Mouse (Mus musculus) cerebellum, adult 18-20 months (tissue): ENCODE data around the gene Plcg2.

Source experiments
- DNase-seq, 2 experiments: peaks; one replicate each; pipeline ENCODE4 v3.0.0; 2021

Gene Plcg2

DNA sequence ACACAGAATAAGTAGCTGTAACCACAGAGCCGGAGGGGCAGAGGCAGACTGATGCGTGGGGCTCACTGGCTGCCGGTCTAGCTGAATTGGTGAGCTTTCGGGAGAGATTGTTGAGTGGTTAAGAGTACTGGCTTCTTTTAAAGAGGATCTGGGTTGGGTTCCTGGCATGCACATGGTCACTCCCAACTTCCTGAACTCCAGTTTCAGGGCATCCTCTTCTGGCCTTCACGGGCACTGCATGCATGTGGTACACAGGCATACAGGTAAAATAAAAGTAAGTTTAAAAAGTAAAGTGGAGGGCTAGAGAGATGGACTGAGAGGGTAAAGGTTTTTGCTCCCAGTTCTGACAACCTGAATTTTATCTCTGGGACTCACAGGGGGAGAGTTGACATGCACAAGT, 52.4 kb downstream of the Plcg2 start:
- DNase-seq = no peak

DNA sequence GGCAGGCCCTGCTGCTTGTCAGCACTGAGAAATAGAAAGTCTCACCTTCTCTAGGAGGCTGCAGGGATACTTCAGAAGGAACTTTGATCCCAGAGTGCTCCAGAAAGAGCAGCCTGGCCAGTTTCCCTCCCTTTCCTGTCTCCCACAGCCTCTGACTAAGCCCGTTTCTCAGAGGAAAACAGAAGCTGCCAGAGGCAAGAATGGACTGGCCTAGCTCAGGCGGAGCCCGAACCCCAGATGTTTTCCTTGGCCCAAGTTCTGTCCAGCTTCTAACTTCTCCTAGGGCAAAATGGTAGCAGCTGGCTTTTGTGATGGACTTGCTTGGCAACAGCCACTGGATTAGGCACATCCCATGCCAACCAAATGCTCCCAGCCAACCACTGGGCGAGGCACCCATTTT, 62.9 kb downstream of the Plcg2 start:
- no peak for DNase-seq

DNA sequence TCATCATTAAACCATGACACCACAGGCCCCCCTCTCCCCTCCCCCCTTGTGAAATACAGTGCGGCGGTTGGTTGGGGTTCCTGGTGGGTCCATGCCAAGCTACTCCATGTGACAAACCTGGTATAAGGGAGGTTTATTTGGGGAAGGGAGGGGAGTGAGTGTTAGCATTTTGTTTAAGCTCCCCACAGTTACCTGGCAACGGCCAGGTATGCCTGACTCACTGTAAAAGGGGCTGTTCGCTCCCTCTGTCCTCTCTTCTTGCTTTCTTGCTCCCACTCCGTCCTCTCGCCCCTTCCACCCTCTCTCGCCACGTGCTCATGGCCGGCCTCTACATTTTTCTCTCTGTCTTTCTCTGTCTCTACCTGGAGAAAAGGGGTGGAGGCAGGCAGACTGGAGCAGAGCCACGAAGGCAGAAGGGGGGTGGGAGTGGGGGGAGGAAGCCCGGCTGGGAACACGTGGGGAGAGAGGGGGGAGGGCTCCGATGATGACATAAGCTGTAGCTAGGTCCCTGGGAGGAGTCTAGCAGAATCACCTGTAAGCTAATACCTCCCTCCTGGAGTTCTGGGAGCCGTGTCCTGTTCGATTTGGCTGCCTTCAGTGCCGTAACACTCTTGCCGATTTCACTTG, 63.8 kb downstream of the Plcg2 start:
- no peak for DNase-seq

DNA sequence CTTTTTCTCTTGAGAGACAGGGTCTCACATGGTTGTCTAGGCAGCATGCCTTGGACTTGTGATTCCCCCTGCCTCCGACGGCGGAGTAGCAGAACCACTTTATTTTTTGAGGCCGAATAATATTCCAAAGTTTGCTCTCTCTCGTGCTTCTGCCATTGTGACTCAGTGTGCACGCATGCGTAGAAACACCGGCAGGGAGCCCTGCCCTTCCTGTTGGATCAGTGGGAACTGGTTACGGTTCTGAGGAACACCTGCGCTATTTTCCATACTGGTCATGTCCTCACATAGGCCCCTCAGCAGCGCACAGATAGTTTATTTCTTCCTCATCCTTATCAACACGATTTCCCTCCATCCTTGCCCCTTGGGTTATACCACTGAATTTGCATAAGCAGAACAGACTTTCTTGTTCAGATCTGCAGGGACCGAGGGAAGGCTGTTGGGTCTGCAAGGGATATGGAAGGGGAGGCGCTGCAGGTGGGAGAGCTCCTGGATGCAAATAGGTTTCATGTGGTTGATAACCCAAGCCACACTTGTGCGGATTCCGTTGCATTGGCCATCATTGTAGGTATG, 64.4 kb downstream of the Plcg2 start:
- DNase-seq = no peak

DNA sequence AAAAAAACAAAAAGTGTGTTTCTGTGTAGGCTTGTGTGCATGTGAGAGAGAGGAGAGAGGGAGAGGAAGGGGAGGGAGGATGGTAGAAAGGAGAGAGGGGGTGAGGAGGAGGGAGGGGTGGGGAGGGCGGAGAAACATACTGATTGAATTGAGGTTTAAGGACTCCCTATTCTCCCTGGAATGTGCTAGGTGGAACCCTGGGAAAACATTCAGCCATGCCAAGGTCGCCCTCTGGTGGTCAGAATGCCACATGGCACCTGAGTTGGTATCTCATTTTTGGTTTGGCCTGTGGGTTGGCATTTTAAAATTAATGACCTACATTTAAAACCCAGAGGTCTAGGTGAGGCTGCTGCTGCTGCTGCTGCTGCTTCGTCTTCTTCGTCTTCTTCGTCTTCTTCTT, 71.3 kb downstream of the Plcg2 start:
- peak; percentile 60 to 73 for DNase-seq

DNA sequence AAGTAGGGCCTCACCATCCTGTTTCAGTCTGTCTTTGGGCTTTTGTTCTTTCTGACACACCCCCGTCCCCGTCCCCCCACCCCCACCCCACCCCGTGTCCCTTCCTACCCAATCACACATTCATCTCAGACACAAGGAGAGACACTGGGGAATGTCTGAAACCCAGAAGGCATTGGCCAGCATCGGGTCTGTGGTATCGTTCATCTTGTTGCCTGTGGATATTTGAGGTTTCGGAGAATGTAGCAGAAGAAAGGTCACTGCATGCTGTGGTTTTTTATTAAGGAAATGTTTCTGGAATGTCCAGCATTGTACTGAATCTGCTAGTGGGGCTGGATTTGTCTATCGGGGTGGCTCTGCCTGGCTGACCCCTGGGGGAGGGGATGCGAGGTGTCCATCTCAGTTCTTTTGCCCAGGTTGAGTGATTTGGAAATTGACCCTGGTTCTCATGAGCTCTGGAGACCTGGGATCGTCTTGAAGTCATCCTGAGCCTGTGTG, 78.2 kb downstream of the Plcg2 start:
- no peak for DNase-seq

DNA sequence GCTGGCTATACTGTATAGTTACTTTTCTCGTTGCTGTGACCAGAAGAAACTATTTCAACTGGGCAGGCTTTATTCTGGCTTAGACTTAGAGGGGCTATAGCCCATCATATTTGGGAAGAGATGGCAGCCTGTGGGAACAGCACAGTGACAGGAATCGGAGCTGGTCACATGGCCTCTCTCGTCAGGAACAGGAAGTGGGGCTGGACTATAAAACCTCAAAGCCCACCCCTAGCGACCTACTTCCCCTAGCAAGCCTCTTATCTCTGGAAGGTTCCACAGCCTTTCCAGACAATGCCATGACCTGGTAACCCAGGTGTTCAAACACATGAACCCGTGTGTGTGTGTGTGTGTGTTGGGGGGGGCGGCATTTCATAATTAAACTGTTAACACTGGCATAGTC, 79.0 kb downstream of the Plcg2 start:
- no peak for DNase-seq

DNA sequence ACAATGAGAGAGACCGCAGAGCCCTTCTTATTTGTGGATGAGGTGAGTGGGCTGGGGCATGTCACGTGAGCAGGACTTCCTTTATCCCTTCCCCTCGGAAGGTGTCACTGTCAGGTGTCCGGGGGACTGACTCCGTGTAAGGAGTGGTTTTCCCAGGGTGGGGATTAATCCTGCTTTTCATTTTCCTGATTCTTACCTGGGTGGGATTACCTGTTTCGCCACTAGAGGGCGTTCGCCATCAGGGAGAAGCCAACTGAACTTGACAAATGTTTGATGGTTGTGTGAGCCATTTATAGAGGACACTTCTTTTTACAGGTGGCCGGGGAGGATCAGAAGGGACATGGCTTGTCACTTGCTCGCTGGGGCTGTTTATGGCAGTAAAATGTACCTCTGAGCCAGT, 79.8 kb downstream of the Plcg2 start:
- DNase-seq = peak in 1 of 2 experiments; percentile 8

DNA sequence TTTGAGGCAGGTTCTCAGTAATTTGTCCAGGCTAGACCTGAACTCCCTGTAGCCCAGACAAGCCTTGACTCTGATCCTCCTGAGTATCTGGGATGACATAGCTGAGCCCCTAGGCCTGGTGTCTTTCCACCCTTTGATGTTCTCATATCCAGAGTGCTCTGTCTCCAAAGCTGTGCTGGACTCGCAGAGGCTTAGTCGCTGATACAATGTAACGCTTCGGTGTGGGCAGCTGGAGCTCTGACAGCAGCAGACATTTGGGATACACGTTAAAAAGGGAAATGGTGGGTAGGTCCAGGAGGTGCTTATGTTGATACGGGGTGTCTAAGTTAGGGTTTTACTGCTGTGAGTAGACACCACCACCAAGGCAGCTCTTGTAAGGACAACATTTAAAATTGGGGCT, 80.8 kb downstream of the Plcg2 start:
- no peak for DNase-seq

DNA sequence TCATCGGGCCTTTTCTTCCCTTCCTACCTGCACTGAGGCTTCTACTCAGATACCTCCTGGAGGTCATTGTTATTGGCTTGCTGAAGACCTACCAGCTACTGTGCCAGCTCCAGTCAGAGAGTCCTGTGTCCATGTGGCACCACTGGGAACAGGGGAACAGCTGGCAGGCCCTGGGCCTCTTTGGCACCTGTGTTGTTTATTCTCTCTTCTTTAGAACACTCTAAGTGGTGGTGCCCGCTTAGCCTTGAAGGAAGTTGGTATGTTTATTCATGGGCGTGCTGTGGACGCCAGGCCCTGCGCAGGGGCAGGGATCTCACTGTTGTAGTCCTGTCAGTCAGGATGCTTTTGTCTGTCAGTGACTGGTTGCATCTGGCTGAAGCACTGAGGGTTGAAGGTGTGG, 95.8 kb downstream of the Plcg2 start:
- no peak for DNase-seq

DNA sequence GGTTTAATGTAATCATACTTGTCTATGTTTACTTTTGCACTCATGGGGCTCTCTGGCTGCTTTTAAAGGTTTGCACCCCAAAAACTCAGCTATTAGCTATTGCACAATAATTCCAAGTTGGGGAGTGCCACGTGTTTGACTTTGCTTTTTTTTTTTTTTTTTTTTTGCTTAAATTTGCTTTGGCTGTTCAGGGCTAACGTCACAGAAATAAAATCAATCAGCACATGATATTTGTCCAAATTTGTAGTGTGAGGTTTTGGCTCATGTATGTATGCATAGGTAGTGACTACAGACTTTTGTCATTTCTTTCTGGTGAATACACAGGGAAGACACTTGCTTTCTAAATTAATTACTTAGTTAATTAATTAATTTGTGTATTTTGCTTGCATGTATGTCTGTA, 96.9 kb downstream of the Plcg2 start:
- DNase-seq = no peak

DNA sequence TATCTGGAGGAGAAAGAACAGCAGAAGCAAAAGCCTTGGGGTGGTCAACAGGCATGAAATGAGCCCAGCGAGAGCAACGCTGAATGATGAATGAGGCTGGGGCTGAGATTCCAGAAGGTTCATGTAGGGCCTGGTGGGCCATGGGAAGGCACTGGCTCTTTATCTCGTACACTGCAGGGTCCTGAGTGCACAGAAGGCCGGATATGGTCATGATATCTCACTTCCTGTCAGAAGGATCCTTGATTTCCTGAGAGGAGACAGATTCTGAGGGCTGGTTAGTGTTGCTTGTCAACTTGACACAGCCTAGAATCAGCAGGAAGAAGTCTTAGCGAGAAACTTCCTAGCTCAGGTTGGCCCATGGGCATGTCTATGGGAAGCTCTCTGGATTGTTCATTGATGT, 98.7 kb downstream of the Plcg2 start:
- DNase-seq = no peak

DNA sequence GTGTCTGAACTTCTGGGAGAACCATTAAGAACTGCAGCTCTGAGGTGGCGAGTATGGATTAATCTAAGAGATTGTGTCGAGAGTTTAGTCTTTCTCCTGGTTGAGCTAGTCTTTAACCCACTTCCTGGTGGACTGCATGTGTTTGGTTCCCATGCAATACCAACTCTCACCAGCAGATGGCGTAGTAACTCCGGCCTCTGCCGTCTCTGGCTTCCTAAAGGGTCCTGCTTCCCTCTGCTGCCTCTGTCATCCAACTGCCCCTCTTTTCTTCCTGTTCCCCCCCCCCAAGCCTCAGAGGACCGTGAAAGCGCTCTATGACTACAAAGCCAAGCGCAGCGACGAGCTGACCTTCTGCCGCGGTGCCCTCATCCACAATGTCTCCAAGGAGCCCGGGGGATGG, 102.7 kb downstream of the Plcg2 start:
- peak in 1 of 2 experiments; percentile 23 for DNase-seq

DNA sequence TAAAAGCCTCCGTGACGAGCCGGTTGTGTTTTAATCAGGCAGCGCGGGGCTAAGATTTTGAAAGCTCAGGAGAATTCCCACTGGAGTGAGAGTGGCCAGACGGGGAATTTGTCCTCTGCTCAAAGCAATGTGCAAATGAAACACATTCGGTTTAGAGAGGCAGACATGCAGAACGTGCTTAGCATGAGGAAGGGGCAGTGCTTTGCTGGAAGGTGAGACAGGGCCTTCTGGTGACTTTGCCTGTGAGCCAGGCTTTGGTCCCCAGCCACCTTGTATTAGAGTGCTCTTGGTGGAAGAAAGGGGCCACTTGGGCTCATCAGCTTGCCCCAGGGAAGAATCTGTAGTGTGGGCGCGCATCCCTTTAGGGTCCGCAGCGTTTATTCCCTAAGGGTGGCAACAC, 106.0 kb downstream of the Plcg2 start:
- peak; percentile 5 to 13 for DNase-seq

DNA sequence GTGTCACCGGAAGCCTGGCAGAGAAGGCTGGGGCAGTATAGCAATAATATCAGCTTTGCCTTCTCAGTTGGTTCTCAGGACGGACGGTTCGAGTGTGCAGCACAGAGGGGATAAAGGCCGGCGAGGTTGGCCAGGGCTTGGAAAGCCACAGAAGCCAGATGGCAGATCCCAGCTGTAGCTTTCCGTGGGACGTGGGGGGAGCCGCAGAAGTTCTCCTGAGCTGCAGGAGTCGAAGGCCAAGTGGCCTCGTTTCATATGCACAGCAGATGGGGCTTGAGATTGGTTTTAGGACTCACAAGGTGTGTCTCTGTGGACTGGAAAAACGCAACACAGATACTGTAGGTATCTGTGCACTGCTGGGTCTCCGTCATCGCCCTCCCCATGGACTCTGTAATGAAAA, 106.6 kb downstream of the Plcg2 start:
- peak; percentile 69 to 79 for DNase-seq

DNA sequence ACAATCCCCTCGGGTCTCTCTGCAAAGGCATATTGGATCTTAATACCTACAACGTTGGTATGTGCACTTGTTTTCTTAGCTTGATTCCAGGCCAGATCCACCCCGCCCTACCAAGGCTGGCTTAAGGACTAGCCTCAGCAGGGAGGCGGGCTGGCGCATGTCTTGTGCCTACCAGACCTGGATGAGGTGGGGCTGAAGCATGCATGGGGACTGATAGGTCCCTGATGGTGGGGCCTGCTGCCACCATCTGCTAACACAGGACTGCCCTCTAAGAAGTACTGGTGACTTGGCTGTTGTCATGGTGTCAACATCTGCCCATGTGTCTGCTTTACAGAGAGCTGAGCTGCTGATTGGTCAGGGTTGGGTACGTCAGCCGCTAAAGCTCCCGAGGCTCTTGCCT, 107.1 kb downstream of the Plcg2 start:
- peak; percentile 59 to 61 for DNase-seq

DNA sequence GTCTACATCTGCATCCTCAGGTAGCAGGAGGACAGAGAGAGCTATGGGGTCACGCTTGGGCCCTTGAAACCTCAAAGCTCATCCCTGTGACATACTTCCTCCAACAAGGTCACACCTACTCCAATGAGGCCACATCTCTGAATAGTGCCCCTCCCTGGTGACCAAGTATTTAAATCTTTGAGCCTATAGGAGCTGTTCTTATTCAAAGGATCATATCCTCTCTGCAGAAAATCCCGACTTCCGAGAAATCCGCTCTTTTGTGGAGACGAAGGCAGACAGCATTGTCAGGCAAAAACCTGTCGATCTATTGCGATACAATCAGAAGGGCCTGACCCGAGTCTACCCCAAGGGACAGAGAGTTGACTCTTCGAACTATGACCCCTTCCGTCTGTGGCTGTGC, 112.4 kb downstream of the Plcg2 start:
- no peak for DNase-seq

DNA sequence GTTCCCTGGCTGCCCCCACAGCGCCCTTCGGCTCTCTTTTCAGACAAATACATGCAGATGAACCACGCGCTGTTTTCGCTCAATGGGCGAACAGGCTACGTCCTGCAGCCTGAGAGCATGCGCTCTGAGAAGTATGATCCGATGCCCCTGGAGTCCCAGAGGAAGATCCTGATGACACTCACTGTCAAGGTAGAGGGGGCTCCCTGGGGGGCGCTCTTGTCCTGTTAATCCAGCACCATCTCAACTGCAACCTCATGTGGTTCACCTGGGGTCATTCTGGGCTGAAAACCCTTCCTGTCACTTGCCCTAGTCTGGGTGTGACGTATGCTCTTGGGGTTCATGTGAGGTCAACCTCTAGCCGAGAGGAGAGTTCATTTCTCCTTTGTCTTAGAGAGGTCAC, 114.8 kb downstream of the Plcg2 start:
- no peak for DNase-seq

DNA sequence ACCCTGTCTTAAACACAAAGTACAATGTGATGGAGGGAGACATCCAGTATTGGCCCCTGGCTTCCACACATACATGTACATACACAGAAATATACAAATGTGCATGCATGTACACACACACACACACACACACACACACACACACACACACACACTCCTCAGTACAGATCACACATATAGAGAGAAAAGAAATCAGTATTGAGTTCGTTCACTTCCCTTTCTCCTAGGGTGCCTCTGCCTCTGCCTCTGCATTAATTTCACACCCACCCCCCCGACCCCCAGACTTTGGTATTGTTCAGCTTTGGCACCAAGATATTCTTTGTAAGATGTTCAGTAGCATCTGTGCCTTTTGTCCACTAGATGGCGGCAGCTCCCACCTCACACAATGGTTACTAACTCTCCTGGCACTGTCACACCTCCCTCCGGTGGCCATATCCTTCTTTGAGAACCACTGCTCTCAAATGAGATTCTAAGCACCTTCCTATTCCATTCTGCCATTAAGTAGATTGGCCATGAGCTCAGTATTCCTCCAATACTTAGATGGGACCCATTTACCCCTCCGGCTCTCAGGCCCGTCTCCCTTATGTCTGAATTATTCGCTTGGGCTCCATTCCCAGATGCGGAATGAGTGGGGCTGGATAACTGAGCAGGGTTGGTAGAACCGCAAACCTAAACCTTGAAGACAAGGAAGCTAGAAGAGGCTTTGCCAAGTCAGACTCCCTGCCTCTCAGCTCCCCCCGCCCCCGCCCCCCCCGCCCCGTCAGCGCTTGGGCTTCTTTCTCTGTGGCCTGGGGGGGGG, 128.1 kb downstream of the Plcg2 start:
- DNase-seq = peak; percentile 55 to 64

DNA sequence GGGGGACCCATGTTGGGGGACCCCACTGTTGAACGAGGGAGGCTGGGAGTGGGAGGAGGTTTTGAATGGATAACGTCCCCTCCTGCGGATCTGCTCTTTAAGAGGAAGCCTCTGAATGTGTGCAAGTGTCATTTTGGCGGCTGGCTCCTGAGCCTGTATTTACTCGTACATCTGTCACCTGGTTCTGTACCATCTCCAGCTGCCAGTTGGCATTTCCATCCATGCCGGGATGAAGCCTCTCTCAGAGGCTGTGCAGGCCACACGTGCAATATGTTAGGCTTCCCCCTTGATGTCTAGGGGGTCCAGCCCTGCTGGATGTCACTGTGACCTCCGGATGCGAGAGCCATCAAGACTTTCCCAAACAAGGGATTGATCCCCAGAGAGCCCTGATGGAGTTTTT, 129.0 kb downstream of the Plcg2 start:
- DNase-seq = no peak

DNA sequence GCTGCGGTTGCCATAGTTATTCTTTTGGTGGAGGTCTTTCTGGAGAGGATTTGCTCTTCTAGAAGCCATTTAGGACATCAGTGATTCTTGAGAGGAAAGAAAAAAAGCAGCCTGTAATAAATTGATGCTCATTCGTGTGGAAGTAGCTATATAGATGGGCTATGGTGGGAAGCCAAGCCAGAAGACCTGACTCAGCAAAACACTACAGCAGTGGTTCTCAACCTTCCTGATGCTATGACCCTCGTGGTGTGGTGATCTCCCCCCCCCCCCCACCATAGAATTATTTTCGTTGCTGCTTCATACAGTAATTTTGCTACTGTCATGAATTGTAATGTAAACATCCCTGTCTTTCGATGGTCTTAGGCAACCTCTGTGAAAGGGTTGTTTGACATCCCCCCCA, 134.4 kb downstream of the Plcg2 start:
- no peak for DNase-seq

DNA sequence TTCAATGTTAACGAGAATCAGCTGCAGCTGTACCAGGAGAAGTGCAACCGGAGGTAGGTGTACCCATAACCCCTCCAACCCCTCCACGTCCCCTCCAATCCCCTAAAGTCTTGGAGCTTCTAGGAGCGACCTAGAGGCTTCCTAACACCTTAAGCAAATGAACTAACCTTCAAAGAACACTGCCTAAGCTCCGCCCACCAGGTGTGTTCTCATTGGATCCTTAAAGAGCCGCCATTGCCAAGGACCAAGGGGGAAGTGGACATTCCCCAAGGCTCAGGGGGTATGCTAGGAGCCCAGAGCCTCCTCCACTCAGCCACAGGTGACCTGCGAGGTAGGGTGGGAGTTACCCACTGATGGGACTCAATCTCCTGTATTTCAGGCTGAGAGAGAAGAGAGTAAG, 136.3 kb downstream of the Plcg2 start:
- DNase-seq = no peak

DNA sequence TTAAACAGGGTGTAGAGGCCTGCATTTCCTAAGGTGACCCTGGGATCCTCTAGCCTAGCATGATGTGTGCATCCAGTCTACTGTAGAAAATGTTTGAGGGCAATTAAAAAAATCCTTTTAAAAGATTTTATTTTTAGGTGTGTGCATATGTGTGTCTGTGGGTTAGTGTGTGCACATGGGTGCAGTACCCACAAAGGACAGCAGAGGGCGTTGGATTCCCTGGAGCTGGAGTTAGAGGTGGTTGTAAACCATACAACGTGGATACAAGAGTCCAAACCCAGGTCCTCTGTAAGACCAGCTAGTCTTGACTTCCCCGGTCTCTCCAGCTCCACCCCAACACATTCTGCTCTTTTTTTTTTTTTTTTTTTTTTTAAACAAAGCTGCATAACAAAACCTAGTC, 139.4 kb downstream of the Plcg2 start:
- no peak for DNase-seq

DNA sequence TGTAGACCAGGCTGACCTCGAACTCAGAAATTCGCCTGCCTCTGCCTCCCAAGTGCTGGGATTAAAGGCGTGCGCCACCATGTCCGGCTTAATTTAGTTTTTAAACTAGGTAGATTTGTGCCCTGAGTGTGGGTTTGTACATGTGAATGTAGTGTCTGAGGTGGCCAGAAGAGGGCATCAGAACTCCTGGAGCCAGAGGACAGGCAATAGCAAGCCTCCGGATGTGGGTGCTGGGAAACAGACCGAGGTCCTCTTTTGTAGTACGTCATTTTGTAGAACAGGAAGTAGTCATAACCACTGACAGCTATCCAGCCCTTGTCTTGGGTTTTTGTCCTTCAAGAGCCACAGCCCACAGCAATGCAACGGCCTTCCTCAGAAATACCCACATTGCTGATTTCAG, 141.5 kb downstream of the Plcg2 start:
- DNase-seq = no peak
